Comparison of ENCODE assay signal across 8 mouse cellular contexts in the genomic region with DNA sequence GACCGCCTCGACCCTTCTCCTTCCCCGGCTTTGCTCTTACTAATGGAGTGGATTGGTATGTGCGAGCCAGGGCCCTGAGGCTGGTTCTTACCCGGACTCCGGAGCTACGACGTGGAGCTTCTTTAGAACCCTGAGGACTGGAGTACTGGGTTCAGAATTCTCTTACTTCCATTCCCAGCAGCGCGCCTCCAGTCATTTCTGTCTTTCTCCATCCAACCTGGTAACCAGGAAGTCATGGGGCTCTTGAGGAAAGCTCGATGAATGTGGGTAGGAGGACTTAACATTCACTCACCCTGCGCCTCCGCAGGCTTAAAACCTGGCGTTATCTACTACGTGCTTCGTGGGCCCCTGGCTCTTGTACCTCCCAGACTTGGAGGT. TPM values are rescaled to one million over a fixed set of nuclear protein-coding genes. Genes with fewer than 3 reads are reported as not detected.
DNase-seq lines count a peak whose midpoint lies in the region; ATAC-seq and TF ChIP-seq lines count a peak whose summit lies in the region.

No protein-coding gene starts in this region.

- TF ChIP-seq CTCF in heart, adult 2 months (IDR thresholded peaks at IDR 0.05), result no peak
- no peak for TF ChIP-seq CTCF in ES-Bruce4 (IDR thresholded peaks at IDR 0.05; ENCODE audit: low read depth, low read length)

- 2% methylated on average over 16 of the region's 16 CpGs for WGBS in heart, embryonic 13.5 days
- WGBS in heart, adult 2 months, result 10% methylated on average over 16 of the region's 16 CpGs
- 4% methylated on average over 15 of the region's 16 CpGs for WGBS in forebrain, embryonic 13.5 days
- 3% methylated on average over 16 of the region's 16 CpGs for WGBS in liver, embryonic 13.5 days (ENCODE audit: insufficient replicate concordance)

- no peak for TF ChIP-seq EP300 in heart, adult 2 months (IDR thresholded peaks at IDR 0.05; ENCODE audit: insufficient read depth, low read depth, low read length)
- TF ChIP-seq EP300 in ES-Bruce4 (IDR thresholded peaks at IDR 0.05; ENCODE audit: insufficient read depth, low read depth, low read length), result no peak

- no peaks in the 10 kb centered on the region for H3K79me2 ChIP-seq in heart, adult 2 months (replicated peaks; ENCODE audit: control insufficient read depth, insufficient read depth, low read length)

- H3K9ac ChIP-seq in heart, embryonic 13.5 days, result peak overlapping the region; percentile 78
- no peak overlapping the region for H3K9ac ChIP-seq in heart, adult 2 months (ENCODE audit: low read depth, low read length)
- peak overlapping the region; percentile 94 for H3K9ac ChIP-seq in ES-Bruce4 (ENCODE audit: low read depth, poor library complexity, severe bottlenecking)
- H3K9ac ChIP-seq in forebrain, embryonic 13.5 days, result peak overlapping the region; percentile 74
- peak overlapping the region; percentile 69 for H3K9ac ChIP-seq in liver, embryonic 13.5 days

- no peak for DNase-seq in heart, adult 2 months
- no peak for DNase-seq in liver, embryonic 13.5 days
- no peak for DNase-seq in urinary bladder, postnatal 25 days (ENCODE audit: low spot score)
- DNase-seq in right cerebral cortex, postnatal 14 days, result no peak

- no peak overlapping the region for H3K27ac ChIP-seq in heart, embryonic 13.5 days (replicated peaks)
- no peak overlapping the region for H3K27ac ChIP-seq in heart, adult 2 months
- H3K27ac ChIP-seq in ES-Bruce4 (ENCODE audit: insufficient read depth, low read length), result peak overlapping the region; percentile 73
- no peak overlapping the region for H3K27ac ChIP-seq in forebrain, embryonic 13.5 days
- H3K27ac ChIP-seq in liver, embryonic 13.5 days, result no peak overlapping the region

- H3K36me3 ChIP-seq in heart, embryonic 13.5 days, result no peaks in the 10 kb centered on the region
- H3K36me3 ChIP-seq in heart, adult 2 months (ENCODE audit: control insufficient read depth, insufficient read depth, low read length), result no peaks in the 10 kb centered on the region
- H3K36me3 ChIP-seq in ES-Bruce4 (ENCODE audit: control insufficient read depth, insufficient read depth, low read length, poor library complexity, severe bottlenecking), result peaks cover 19% of the 10 kb centered on the region
- H3K36me3 ChIP-seq in forebrain, embryonic 13.5 days (ENCODE audit: poor library complexity, severe bottlenecking), result no peaks in the 10 kb centered on the region
- no peaks in the 10 kb centered on the region for H3K36me3 ChIP-seq in liver, embryonic 13.5 days

- no peak for TF ChIP-seq POLR2A in heart, adult 2 months (IDR thresholded peaks at IDR 0.05; ENCODE audit: insufficient read depth, low read depth, low read length)
- no peak for TF ChIP-seq POLR2A in ES-Bruce4 (IDR thresholded peaks at IDR 0.05; ENCODE audit: insufficient read depth, low read length)

- H3K4me1 ChIP-seq in heart, embryonic 13.5 days, result peaks cover 23% of the 10 kb centered on the region
- no peaks in the 10 kb centered on the region for H3K4me1 ChIP-seq in heart, adult 2 months (ENCODE audit: control insufficient read depth, insufficient read depth, low read length)
- H3K4me1 ChIP-seq in ES-Bruce4 (ENCODE audit: control insufficient read depth, insufficient read depth, low read length), result peaks cover 13% of the 10 kb centered on the region
- H3K4me1 ChIP-seq in forebrain, embryonic 13.5 days, result peaks cover 12% of the 10 kb centered on the region
- peaks cover 59% of the 10 kb centered on the region for H3K4me1 ChIP-seq in liver, embryonic 13.5 days (replicated peaks)

- H3K4me2 ChIP-seq in heart, embryonic 13.5 days, result peak overlapping the region; percentile 98
- H3K4me2 ChIP-seq in forebrain, embryonic 13.5 days, result peak overlapping the region; percentile 92
- H3K4me2 ChIP-seq in liver, embryonic 13.5 days, result peak overlapping the region; percentile 93

- intact Hi-C loops in heart, adult 2 months (cut with DNase I), result no loop called here

- ATAC-seq in heart, embryonic 13.5 days (ENCODE audit: extremely low read depth, insufficient number of reproducible peaks, low FRiP score, low TSS enrichment), result no peak
- ATAC-seq in forebrain, embryonic 13.5 days, result no peak
- ATAC-seq in liver, embryonic 13.5 days (ENCODE audit: low read depth), result peak; percentile 7; the same call in 1 of the 2 replicates
- no peak for ATAC-seq in monocyte, adult 5-6 weeks (replicated peaks; ENCODE audit: insufficient number of reproducible peaks, low FRiP score, low TSS enrichment, poor library complexity, severe bottlenecking)

- no peaks in the 10 kb centered on the region for H3K9me3 ChIP-seq in heart, embryonic 13.5 days
- H3K9me3 ChIP-seq in ES-Bruce4 (replicated peaks; ENCODE audit: control insufficient read depth, insufficient read depth, low read length, poor library complexity, severe bottlenecking), result no peaks in the 10 kb centered on the region
- no peaks in the 10 kb centered on the region for H3K9me3 ChIP-seq in forebrain, embryonic 13.5 days (replicated peaks)
- H3K9me3 ChIP-seq in liver, embryonic 13.5 days (replicated peaks), result no peaks in the 10 kb centered on the region

- H3K27me3 ChIP-seq in heart, embryonic 13.5 days (replicated peaks), result peaks cover 67% of the 10 kb centered on the region
- H3K27me3 ChIP-seq in heart, adult 2 months (ENCODE audit: control insufficient read depth, insufficient read depth, low read length), result peaks cover 3% of the 10 kb centered on the region
- no peaks in the 10 kb centered on the region for H3K27me3 ChIP-seq in ES-Bruce4 (ENCODE audit: control insufficient read depth, insufficient read depth, low read length, poor library complexity, severe bottlenecking)
- peaks cover 53% of the 10 kb centered on the region for H3K27me3 ChIP-seq in forebrain, embryonic 13.5 days
- H3K27me3 ChIP-seq in liver, embryonic 13.5 days, result peaks cover 32% of the 10 kb centered on the region

- peak overlapping the region; percentile 67 for H3K4me3 ChIP-seq in heart, embryonic 13.5 days
- no peak overlapping the region for H3K4me3 ChIP-seq in heart, adult 2 months
- H3K4me3 ChIP-seq in ES-Bruce4 (ENCODE audit: low read depth, low read length), result peak overlapping the region; percentile 94
- peak overlapping the region; percentile 58 for H3K4me3 ChIP-seq in forebrain, embryonic 13.5 days
- peak overlapping the region; percentile 65 for H3K4me3 ChIP-seq in liver, embryonic 13.5 days (replicated peaks)

RNA-seq across cellular contexts. Expression of gene B3gnt7, which starts 1.2 kb away (rescaled TPM):
- polyA plus RNA-seq in heart, embryonic 13.5 days (2015; fragmentation: Nextera tagmentation; extraction: Ambion mirVana), result 3.2 and 4.5 TPM in 2 replicates
- under 1 TPM; 0.41 to 0.57 TPM for total RNA-seq in heart, adult 2 months (2021)
- 0.62 and 0.82 TPM in 2 replicates for polyA plus RNA-seq in heart, adult 2 months (2012; rRNA removed)
- 54.9 and 55.3 TPM in 2 replicates for polyA plus RNA-seq in ES-Bruce4 (2011; ENCODE audit: insufficient read depth, insufficient read length, low read depth, missing spikeins)
- polyA plus RNA-seq in forebrain, embryonic 13.5 days (2015; fragmentation: Nextera tagmentation; extraction: Ambion mirVana), result 1.5 and 2.1 TPM in 2 replicates
- 2.4 and 3.2 TPM in 2 replicates for polyA plus RNA-seq in liver, embryonic 13.5 days (2015; fragmentation: Nextera tagmentation; extraction: Ambion mirVana)
- 1.9 to 10.4 TPM (median 2.5 TPM) in 3 replicates for total RNA-seq in monocyte, adult 5-6 weeks (2017)

RNA-seq across cellular contexts. Expression of gene Ncl, which starts 55.3 kb away (rescaled TPM):
- polyA plus RNA-seq in heart, embryonic 13.5 days (2015; fragmentation: Nextera tagmentation; extraction: Ambion mirVana), result 247 TPM in 2 replicates
- 100 to 1,000 TPM in 1 of 2 experiments, 10 to 100 TPM in 1; 95.9 to 120 TPM for total RNA-seq in heart, adult 2 months (2021)
- polyA plus RNA-seq in heart, adult 2 months (2012; rRNA removed), result 7.2 and 10.3 TPM in 2 replicates
- 1,350 and 1,473 TPM in 2 replicates for polyA plus RNA-seq in ES-Bruce4 (2011; ENCODE audit: insufficient read depth, insufficient read length, low read depth, missing spikeins)
- 285 and 294 TPM in 2 replicates for polyA plus RNA-seq in forebrain, embryonic 13.5 days (2015; fragmentation: Nextera tagmentation; extraction: Ambion mirVana)
- 423 and 530 TPM in 2 replicates for polyA plus RNA-seq in liver, embryonic 13.5 days (2015; fragmentation: Nextera tagmentation; extraction: Ambion mirVana)
- 271 to 340 TPM (median 288 TPM) in 3 replicates for total RNA-seq in monocyte, adult 5-6 weeks (2017)

Comparison
In these comparisons a context has a peak if more than half of its experiments do, and no peak if none do; other contexts are left out.
1. RNA of gene Ncl, which starts 55.3 kb away (polyA plus RNA-seq): 1,350 to 1,473 TPM in ES-Bruce4, 423 to 530 TPM in liver, embryonic 13.5 days, 285 to 294 TPM in forebrain, embryonic 13.5 days and 247 TPM in heart, embryonic 13.5 days; 7.2 to 10.3 TPM in heart, adult 2 months; every median in the first group is over 10 times any median in the second.
2. RNA of gene B3gnt7, which starts 1.2 kb away (polyA plus RNA-seq): 54.9 to 55.3 TPM in ES-Bruce4; 3.2 to 4.5 TPM in heart, embryonic 13.5 days, 2.4 to 3.2 TPM in liver, embryonic 13.5 days, 1.5 to 2.1 TPM in forebrain, embryonic 13.5 days and 0.62 to 0.82 TPM in heart, adult 2 months; every median in the first group is over 10 times any median in the second.
3. Peak in every context shown above with its lines, with median percentiles within 50 percentile points of each other: H3K4me2 ChIP-seq.